Mouse (Mus musculus): ENCODE results near the gene Rasgrf1. TPM values are rescaled to one million over a fixed set of nuclear protein-coding genes. Genes with fewer than 3 reads are reported as not detected.

The Rasgrf1 gene
- polyA plus RNA-seq, 1 experiment from 2014 or later, result 0.78 TPM

- no peak overlapping the region for H3K9ac ChIP-seq (ENCODE audit: low read depth, low read length)
- no peaks in the 10 kb centered on the region for H3K27me3 ChIP-seq (replicated peaks; ENCODE audit: control insufficient read depth, insufficient read depth, low read length)
- no peak for ATAC-seq (ENCODE audit: low read depth)
- no peak overlapping the region for H3K27ac ChIP-seq (replicated peaks; ENCODE audit: low read depth, low read length)
- no peaks in the 10 kb centered on the region for H3K36me3 ChIP-seq (ENCODE audit: control insufficient read depth, insufficient read depth, low read length)
- no peak for DNase-seq (ENCODE audit: low spot score)
- 71% methylated on average over 4 of the region's 4 CpGs for WGBS
- no peaks in the 10 kb centered on the region for H3K9me3 ChIP-seq (ENCODE audit: control insufficient read depth, low read length)
- H3K4me2 ChIP-seq (ENCODE audit: low read depth, low read length), result no peak overlapping the region
- H3K4me1 ChIP-seq (ENCODE audit: control insufficient read depth, insufficient read depth, low read length), result no peaks in the 10 kb centered on the region
- no peak overlapping the region for H3K4me3 ChIP-seq (ENCODE audit: low read depth, low read length)
These were observed 165.6 kb downstream of the Rasgrf1 start for GRCm38 (mm10) chr9:90075336-90075735.

- 83% methylated on average over 5 of the region's 5 CpGs for WGBS
- DNase-seq (ENCODE audit: low spot score) (no peak), ATAC-seq (ENCODE audit: low read depth) (no peak)
- Histone ChIP-seq H3K4me1 (ENCODE audit: control insufficient read depth, insufficient read depth, low read length) (no peaks in the 10 kb centered on the region), H3K4me2 (ENCODE audit: low read depth, low read length) (no peak overlapping the region), H3K27me3 (replicated peaks; ENCODE audit: control insufficient read depth, insufficient read depth, low read length) (no peaks in the 10 kb centered on the region), H3K4me3 (ENCODE audit: low read depth, low read length) (no peak overlapping the region), H3K36me3 (ENCODE audit: control insufficient read depth, insufficient read depth, low read length) (no peaks in the 10 kb centered on the region), H3K9me3 (ENCODE audit: control insufficient read depth, low read length) (no peaks in the 10 kb centered on the region), H3K27ac (replicated peaks; ENCODE audit: low read depth, low read length) (no peak overlapping the region), H3K9ac (ENCODE audit: low read depth, low read length) (no peak overlapping the region)
These were observed 166.4 kb downstream of the Rasgrf1 start for GRCm38 (mm10) chr9:90076131-90076530.

Other genes with a start within 250 kb of the Rasgrf1 start
- 171 and 186 TPM in 2 replicates for gene Tmed3, start 204.8 kb upstream of the Rasgrf1 start, polyA plus RNA-seq (2014; fragmentation: Nextera tagmentation; extraction: Ambion mirVana)
- 0.08 TPM in 1 of 2 replicates, not detected in the other for gene Ankrd34c, start 171.4 kb upstream of the Rasgrf1 start, polyA plus RNA-seq (2014; fragmentation: Nextera tagmentation; extraction: Ambion mirVana)
- gene Ctsh, start 144.2 kb downstream of the Rasgrf1 start, polyA plus RNA-seq (2014; fragmentation: Nextera tagmentation; extraction: Ambion mirVana), result 58.1 and 69.3 TPM in 2 replicates
- 445 and 477 TPM in 2 replicates for gene Morf4l1, start 204.9 kb downstream of the Rasgrf1 start, polyA plus RNA-seq (2014; fragmentation: Nextera tagmentation; extraction: Ambion mirVana)

Data from embryonic facial prominence, embryonic 14.5 days (tissue).